Mouse (Mus musculus) retina, postnatal 1 day (tissue): ENCODE data around the gene Gm38392.
A peak's percentile ranks its signal among the peaks of the same experiment; 100 is the strongest.

Source experiments
- DNase-seq: peaks from one replicate; pipeline ENCODE4 v3.0.0-alpha.2; 2012

Gene Gm38392

DNA sequence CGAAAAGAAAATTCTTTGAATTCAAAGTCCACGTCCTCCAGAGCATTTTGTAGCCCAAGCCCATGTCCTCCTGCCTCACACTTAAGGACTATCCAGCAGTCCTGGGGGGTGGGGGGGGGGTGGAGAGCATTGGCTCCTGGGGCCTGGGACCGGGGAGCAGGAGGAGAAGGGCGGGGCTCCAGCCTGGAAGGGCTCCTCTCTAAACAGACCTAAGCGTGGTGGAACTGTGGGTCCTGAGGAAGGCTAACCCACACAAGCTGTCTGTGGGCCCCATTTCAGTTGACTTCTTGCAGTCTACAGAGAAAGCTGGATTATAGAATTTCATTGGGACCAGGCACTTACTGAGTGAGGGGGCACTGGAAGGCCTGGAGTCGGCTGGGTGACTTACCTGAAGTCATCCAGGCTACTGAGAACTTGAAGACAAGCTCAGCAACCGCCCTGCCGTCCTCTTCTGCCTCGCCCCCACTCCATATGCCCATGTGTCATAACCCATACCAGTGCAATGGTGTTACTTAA lies 88.4 kb downstream of the Gm38392 start:
- DNase-seq = no peak

DNA sequence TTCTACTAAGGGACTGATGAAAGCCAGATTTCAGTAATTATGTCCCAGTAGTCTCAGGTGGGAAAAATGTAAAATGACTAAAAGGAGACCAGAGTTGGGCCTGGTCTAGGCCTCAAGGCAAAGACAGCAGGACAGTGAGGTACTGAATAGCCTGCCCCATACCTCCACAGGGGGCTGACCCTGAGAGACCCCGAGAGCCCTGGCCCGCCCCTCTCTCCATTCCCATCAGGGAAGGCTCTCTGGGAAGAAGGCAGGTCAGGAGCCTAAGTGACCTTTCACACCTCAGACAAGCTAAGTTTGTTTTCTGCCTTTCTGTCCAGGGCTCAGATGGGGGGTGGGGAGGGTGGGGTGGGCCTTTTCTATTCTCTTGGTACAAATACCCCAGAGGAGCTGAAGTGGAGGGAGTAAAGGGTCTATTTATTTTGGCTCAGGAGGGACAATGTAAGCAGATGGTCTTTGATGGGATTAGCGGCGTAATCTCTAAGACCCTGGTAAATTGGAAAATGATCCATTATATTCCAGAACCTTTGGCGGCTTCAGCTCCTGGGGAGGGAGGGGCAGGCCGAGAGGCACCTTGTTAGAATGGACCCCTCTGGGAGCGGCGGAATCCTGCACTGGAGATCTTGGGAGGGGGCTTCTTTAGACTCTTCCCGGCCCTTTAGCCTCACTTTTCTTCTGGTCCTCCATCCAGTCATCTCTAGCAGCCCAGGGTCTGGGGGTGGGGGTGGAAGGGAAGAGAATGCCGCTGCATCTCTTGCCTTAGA lies 89.1 kb downstream of the Gm38392 start:
- DNase-seq = peak; percentile 64
